Mouse (Mus musculus) ovary, adult 10 weeks (tissue): Measurements from ENCODE around the gene Zfp367. TPM values are rescaled to one million over a fixed set of nuclear protein-coding genes. Genes with fewer than 3 reads are reported as not detected.

Experiments
- polyA plus RNA-seq: library from polyadenylated mRNA; stranded (reverse); fragments of 350-450 nt; fragmentation: Illumina TruSeq; extraction: RNeasy Lipid Tissue Mini Kit (QIAGEN cat#74804); gene quantifications from one replicate; pipeline ENCODE4 v1.2.3, GENCODE M21; 2014

Gene Zfp367
- 56.6 TPM for polyA plus RNA-seq

DNA sequence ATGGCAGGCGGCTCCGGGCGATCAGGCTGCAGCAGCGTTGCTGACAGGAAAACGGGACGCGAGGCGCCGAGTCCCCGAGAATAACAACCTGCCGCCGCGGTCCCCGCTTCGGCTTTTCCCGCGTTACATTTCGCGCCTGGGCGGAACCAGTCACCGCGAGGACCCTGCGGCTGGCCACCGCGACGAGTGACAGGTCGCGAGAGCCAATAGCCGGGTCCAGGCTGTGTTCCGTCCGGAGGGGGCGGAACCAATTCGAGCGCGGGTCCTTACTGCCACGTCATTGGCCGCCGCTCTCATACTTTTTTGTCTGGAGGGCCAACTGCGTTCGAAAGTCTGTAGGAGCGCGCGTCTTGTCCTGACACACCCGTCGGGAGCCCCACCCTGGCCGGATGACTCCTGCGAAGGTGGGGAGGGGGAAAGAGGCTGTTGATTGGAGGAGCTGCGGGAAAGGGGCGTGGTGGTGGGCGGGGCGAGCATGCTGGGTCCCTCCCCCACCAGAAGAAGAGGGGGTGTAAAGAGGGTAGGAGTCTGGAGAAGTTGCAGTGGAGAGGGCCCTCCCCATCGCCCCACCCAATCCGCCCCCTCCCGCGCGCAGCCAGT is at the start of gene Zfp367:
Gene Zfp367, minus strand, starts transcription at position 120 of the 600 bp plus-strand sequence.

DNA sequence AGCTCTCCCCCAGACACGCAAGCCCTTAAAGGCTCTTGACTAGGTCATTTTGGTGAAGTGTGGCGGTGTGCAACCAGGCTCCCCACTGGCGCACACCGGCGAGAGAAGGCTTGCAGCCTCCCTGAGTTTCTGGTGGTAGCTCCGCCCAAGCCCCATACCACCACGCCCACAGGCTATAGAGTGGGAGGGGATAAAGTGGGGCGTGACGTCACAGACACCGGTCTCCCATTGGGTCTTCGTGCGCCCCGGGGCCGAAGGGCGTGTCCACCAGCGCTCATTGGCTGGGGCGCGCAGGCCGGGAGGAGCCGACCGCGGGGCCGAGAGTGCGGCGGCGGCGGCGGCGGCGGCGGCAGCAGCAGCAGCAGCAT is 8.5 kb upstream of the Zfp367 start, which contains the start of gene Habp4:
Gene Habp4, plus strand, starts transcription at position 277 of the 368 bp plus-strand sequence.

DNA sequence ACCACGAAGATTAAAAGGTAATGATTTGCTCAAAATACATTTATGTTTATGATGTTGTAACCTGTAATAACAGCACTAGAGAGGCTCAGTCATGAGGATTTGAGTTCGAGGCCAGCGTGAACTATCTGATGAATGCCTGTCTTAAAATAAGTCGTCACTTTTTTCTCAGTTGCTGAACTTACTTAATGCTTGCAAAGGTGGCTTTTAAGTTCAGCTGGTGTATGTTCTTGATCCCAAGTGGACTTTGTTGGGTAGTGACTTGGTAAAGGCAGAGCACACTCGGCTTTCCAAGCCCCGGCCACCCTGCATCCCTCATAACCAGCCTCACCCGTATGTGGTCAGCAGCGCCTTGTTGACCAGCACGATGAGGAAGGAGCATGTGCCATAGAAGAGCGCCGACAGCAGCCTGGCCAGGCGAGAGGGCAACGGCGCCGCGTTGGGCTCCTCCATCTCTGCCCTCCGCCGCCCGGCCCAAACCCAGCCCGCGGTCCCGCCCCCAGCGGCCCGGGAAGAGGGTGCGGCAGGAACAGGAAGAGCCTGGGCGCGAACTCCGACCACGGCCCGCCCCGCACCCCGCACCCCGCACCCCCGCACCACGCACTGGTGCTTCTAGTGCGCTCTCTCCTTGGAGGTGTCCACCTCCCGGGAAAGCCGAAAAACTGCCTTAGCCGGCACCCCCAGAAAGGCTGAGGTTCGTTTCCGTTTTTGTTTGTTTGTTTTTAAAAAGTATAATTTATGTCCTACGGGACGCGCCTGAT is 24.0 kb downstream of the Zfp367 start, which contains the start of gene Slc35d2:
Gene Slc35d2, minus strand, starts transcription at position 511 of the 758 bp plus-strand sequence.

DNA sequence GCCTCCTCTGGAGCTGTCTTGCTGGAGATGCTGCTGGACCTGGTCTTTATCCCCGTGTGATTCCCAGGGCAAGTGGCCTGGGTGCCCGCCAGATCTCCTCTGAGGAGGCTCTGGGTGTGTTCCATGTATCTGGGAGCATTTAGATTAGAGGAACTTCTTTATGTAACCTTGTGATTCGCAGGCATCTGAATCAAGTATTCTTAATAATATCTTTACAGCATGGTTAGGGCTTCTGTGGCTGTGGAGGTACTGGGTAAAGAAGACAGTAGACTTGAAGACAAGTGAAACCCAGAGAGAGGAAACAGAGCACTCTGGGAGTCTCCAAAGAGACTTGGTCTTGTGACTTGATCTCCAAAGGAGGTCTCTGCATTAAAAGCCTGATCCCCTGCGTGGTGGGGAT is 63.9 kb downstream of the Zfp367 start, which contains the start of gene Hsd17b3:
Gene Hsd17b3, minus strand, starts transcription at position 101 of the 400 bp plus-strand sequence.

Other genes with a start within 250 kb of the Zfp367 start
- gene Hsd17b3, start 64.0 kb downstream of the Zfp367 start, polyA plus RNA-seq: 1.5 TPM
- gene Slc35d2, start 23.8 kb downstream of the Zfp367 start, polyA plus RNA-seq: 10.6 TPM
- gene Habp4, start 8.6 kb upstream of the Zfp367 start, polyA plus RNA-seq: 12.2 TPM
- gene Cdc14b, start 122.1 kb upstream of the Zfp367 start, polyA plus RNA-seq: 16.5 TPM
- 118 TPM for gene Aaed1, start 159.5 kb upstream of the Zfp367 start, polyA plus RNA-seq
- 644 TPM for gene Ctsl, start 217.7 kb upstream of the Zfp367 start, polyA plus RNA-seq